Mouse (Mus musculus): ENCODE results near the gene Syne3. TPM values are rescaled to one million over a fixed set of nuclear protein-coding genes. Genes with fewer than 3 reads are reported as not detected.

The Syne3 gene
- 0.11 and 0.13 TPM in 2 replicates for polyA plus RNA-seq (2014; fragmentation: Nextera tagmentation; extraction: Ambion mirVana)

- peaks cover 5% of the 10 kb centered on the region; the same call in 1 of the 2 replicates for H3K4me1 ChIP-seq (replicated peaks; ENCODE audit: control insufficient read depth, insufficient read depth, low read length)
- H3K27ac ChIP-seq (ENCODE audit: low read depth, low read length): no peak within 1 kb of the TSS
- no peaks in the 10 kb centered on the region for H3K36me3 ChIP-seq (ENCODE audit: control insufficient read depth, insufficient read depth, low read length)
- DNase-seq (ENCODE audit: low spot score) (peak; percentile 49), ATAC-seq (ENCODE audit: low FRiP score) (peak; percentile 84)
- under 1% methylated on average over 56 of the region's 66 CpGs for WGBS
- H3K9ac ChIP-seq (ENCODE audit: low read depth, low read length): peak within 1 kb of the TSS; percentile 46
- peak within 1 kb of the TSS; percentile 97 for H3K4me2 ChIP-seq (replicated peaks; ENCODE audit: low read depth, low read length)
- no peaks in the 10 kb centered on the region for H3K9me3 ChIP-seq (ENCODE audit: control insufficient read depth, low read length)
- H3K27me3 ChIP-seq (ENCODE audit: control insufficient read depth, insufficient read depth, low read length): peaks cover 31% of the 10 kb centered on the region
- H3K4me3 ChIP-seq (ENCODE audit: low read depth, low read length): peak within 1 kb of the TSS; percentile 53
Measured at GRCm38 (mm10) chr12:105009370-105010212, at the start of gene Syne3. Syne3 (minus strand) TSS chr12:105009809.

- ATAC-seq (ENCODE audit: low FRiP score): no peak
- Histone ChIP-seq H3K4me2 (replicated peaks; ENCODE audit: low read depth, low read length) (no peak overlapping the region), H3K4me1 (replicated peaks; ENCODE audit: control insufficient read depth, insufficient read depth, low read length) (no peaks in the 10 kb centered on the region), H3K36me3 (ENCODE audit: control insufficient read depth, insufficient read depth, low read length) (no peaks in the 10 kb centered on the region), H3K27ac (ENCODE audit: low read depth, low read length) (no peak overlapping the region), H3K9ac (ENCODE audit: low read depth, low read length) (no peak overlapping the region), H3K4me3 (ENCODE audit: low read depth, low read length) (no peak overlapping the region), H3K9me3 (ENCODE audit: control insufficient read depth, low read length) (no peaks in the 10 kb centered on the region), H3K27me3 (ENCODE audit: control insufficient read depth, insufficient read depth, low read length) (no peaks in the 10 kb centered on the region)
- WGBS: 85% methylated on average over 6 of the region's 6 CpGs
- DNase-seq (ENCODE audit: low spot score): no peak
Measured at GRCm38 (mm10) chr12:105055308-105055707, 45.7 kb upstream of the Syne3 start.

- Histone ChIP-seq H3K9ac (ENCODE audit: low read depth, low read length) (no peak overlapping the region), H3K36me3 (ENCODE audit: control insufficient read depth, insufficient read depth, low read length) (no peaks in the 10 kb centered on the region), H3K4me3 (ENCODE audit: low read depth, low read length) (no peak overlapping the region), H3K27ac (ENCODE audit: low read depth, low read length) (no peak overlapping the region), H3K4me2 (replicated peaks; ENCODE audit: low read depth, low read length) (no peak overlapping the region), H3K4me1 (replicated peaks; ENCODE audit: control insufficient read depth, insufficient read depth, low read length) (no peaks in the 10 kb centered on the region), H3K27me3 (ENCODE audit: control insufficient read depth, insufficient read depth, low read length) (no peaks in the 10 kb centered on the region), H3K9me3 (ENCODE audit: control insufficient read depth, low read length) (no peaks in the 10 kb centered on the region)
- no peak for ATAC-seq (ENCODE audit: low FRiP score)
- 93% methylated on average over 15 of the region's 15 CpGs for WGBS
- no peak for DNase-seq (ENCODE audit: low spot score)
Measured at GRCm38 (mm10) chr12:105054041-105054440, 44.4 kb upstream of the Syne3 start.

GRCm38 (mm10) chr12:105050898-105051297 lies 41.3 kb upstream of the Syne3 start:
- Histone ChIP-seq H3K27me3 (ENCODE audit: control insufficient read depth, insufficient read depth, low read length) (no peaks in the 10 kb centered on the region), H3K36me3 (ENCODE audit: control insufficient read depth, insufficient read depth, low read length) (no peaks in the 10 kb centered on the region), H3K9me3 (ENCODE audit: control insufficient read depth, low read length) (no peaks in the 10 kb centered on the region), H3K4me1 (replicated peaks; ENCODE audit: control insufficient read depth, insufficient read depth, low read length) (no peaks in the 10 kb centered on the region), H3K27ac (ENCODE audit: low read depth, low read length) (no peak overlapping the region), H3K4me2 (replicated peaks; ENCODE audit: low read depth, low read length) (no peak overlapping the region), H3K9ac (ENCODE audit: low read depth, low read length) (no peak overlapping the region), H3K4me3 (ENCODE audit: low read depth, low read length) (no peak overlapping the region)
- ATAC-seq (ENCODE audit: low FRiP score) (no peak), DNase-seq (ENCODE audit: low spot score) (peak; percentile 79)
- WGBS: 23% methylated on average over 4 of the region's 4 CpGs

- ATAC-seq (ENCODE audit: low FRiP score): no peak
- H3K9me3 ChIP-seq (ENCODE audit: control insufficient read depth, low read length): no peaks in the 10 kb centered on the region
- no peak overlapping the region for H3K27ac ChIP-seq (ENCODE audit: low read depth, low read length)
- no peak overlapping the region for H3K4me2 ChIP-seq (replicated peaks; ENCODE audit: low read depth, low read length)
- no peak overlapping the region for H3K9ac ChIP-seq (ENCODE audit: low read depth, low read length)
- H3K4me1 ChIP-seq (replicated peaks; ENCODE audit: control insufficient read depth, insufficient read depth, low read length): no peaks in the 10 kb centered on the region
- DNase-seq (ENCODE audit: low spot score): no peak
- no peaks in the 10 kb centered on the region for H3K27me3 ChIP-seq (ENCODE audit: control insufficient read depth, insufficient read depth, low read length)
- no peaks in the 10 kb centered on the region for H3K36me3 ChIP-seq (ENCODE audit: control insufficient read depth, insufficient read depth, low read length)
- 80% methylated on average over 12 of the region's 12 CpGs for WGBS
- no peak overlapping the region for H3K4me3 ChIP-seq (ENCODE audit: low read depth, low read length)
Measured at GRCm38 (mm10) chr12:105049813-105050212, 40.2 kb upstream of the Syne3 start.

GRCm38 (mm10) chr12:105048301-105048863 lies 38.8 kb upstream of the Syne3 start:
- no peak overlapping the region for H3K4me2 ChIP-seq (replicated peaks; ENCODE audit: low read depth, low read length)
- H3K4me1 ChIP-seq (replicated peaks; ENCODE audit: control insufficient read depth, insufficient read depth, low read length): no peaks in the 10 kb centered on the region
- no peak overlapping the region for H3K4me3 ChIP-seq (ENCODE audit: low read depth, low read length)
- no peaks in the 10 kb centered on the region for H3K27me3 ChIP-seq (ENCODE audit: control insufficient read depth, insufficient read depth, low read length)
- no peak overlapping the region for H3K27ac ChIP-seq (ENCODE audit: low read depth, low read length)
- DNase-seq (ENCODE audit: low spot score): no peak
- no peaks in the 10 kb centered on the region for H3K9me3 ChIP-seq (ENCODE audit: control insufficient read depth, low read length)
- 68% methylated on average over 17 of the region's 17 CpGs for WGBS
- no peaks in the 10 kb centered on the region for H3K36me3 ChIP-seq (ENCODE audit: control insufficient read depth, insufficient read depth, low read length)
- no peak for ATAC-seq (ENCODE audit: low FRiP score)
- H3K9ac ChIP-seq (ENCODE audit: low read depth, low read length): no peak overlapping the region

GRCm38 (mm10) chr12:105044775-105045174 lies 35.2 kb upstream of the Syne3 start:
- Histone ChIP-seq H3K9ac (ENCODE audit: low read depth, low read length) (no peak overlapping the region), H3K4me1 (replicated peaks; ENCODE audit: control insufficient read depth, insufficient read depth, low read length) (no peaks in the 10 kb centered on the region), H3K4me2 (replicated peaks; ENCODE audit: low read depth, low read length) (no peak overlapping the region), H3K36me3 (ENCODE audit: control insufficient read depth, insufficient read depth, low read length) (0 out of 2 replicates have a peak, but pooled peaks cover 4% of the 10 kb centered on the region), H3K4me3 (ENCODE audit: low read depth, low read length) (no peak overlapping the region), H3K27me3 (ENCODE audit: control insufficient read depth, insufficient read depth, low read length) (no peaks in the 10 kb centered on the region), H3K9me3 (ENCODE audit: control insufficient read depth, low read length) (no peaks in the 10 kb centered on the region), H3K27ac (ENCODE audit: low read depth, low read length) (no peak overlapping the region)
- DNase-seq (ENCODE audit: low spot score) (no peak), ATAC-seq (ENCODE audit: low FRiP score) (no peak)
- 93% methylated on average over 9 of the region's 9 CpGs for WGBS

GRCm38 (mm10) chr12:105043081-105043480 lies 33.5 kb upstream of the Syne3 start:
- 0 out of 2 replicates have a peak, but pooled peaks cover 4% of the 10 kb centered on the region for H3K36me3 ChIP-seq (ENCODE audit: control insufficient read depth, insufficient read depth, low read length)
- H3K27me3 ChIP-seq (ENCODE audit: control insufficient read depth, insufficient read depth, low read length): no peaks in the 10 kb centered on the region
- H3K4me2 ChIP-seq (replicated peaks; ENCODE audit: low read depth, low read length): no peak overlapping the region
- WGBS: 91% methylated on average over 5 of the region's 5 CpGs
- DNase-seq (ENCODE audit: low spot score) (no peak), ATAC-seq (ENCODE audit: low FRiP score) (no peak)
- H3K4me3 ChIP-seq (ENCODE audit: low read depth, low read length): no peak overlapping the region
- H3K4me1 ChIP-seq (replicated peaks; ENCODE audit: control insufficient read depth, insufficient read depth, low read length): no peaks in the 10 kb centered on the region
- no peaks in the 10 kb centered on the region for H3K9me3 ChIP-seq (ENCODE audit: control insufficient read depth, low read length)
- H3K27ac ChIP-seq (ENCODE audit: low read depth, low read length): no peak overlapping the region
- no peak overlapping the region for H3K9ac ChIP-seq (ENCODE audit: low read depth, low read length)

GRCm38 (mm10) chr12:105040950-105041349 lies 31.3 kb upstream of the Syne3 start:
- 99% methylated on average over 7 of the region's 7 CpGs for WGBS

More at GRCm38 (mm10) chr12:105040950-105041349, 31.3 kb upstream of the Syne3 start:
- no peak for ATAC-seq (ENCODE audit: low FRiP score)
- no peaks in the 10 kb centered on the region for H3K27me3 ChIP-seq (ENCODE audit: control insufficient read depth, insufficient read depth, low read length)
- H3K36me3 ChIP-seq (ENCODE audit: control insufficient read depth, insufficient read depth, low read length): 0 out of 2 replicates have a peak, but pooled peaks cover 4% of the 10 kb centered on the region
- H3K4me2 ChIP-seq (replicated peaks; ENCODE audit: low read depth, low read length): no peak overlapping the region
- H3K9ac ChIP-seq (ENCODE audit: low read depth, low read length): no peak overlapping the region
- no peak overlapping the region for H3K27ac ChIP-seq (ENCODE audit: low read depth, low read length)
- no peak for DNase-seq (ENCODE audit: low spot score)
- no peak overlapping the region for H3K4me3 ChIP-seq (ENCODE audit: low read depth, low read length)
- H3K4me1 ChIP-seq (replicated peaks; ENCODE audit: control insufficient read depth, insufficient read depth, low read length): no peaks in the 10 kb centered on the region
- H3K9me3 ChIP-seq (ENCODE audit: control insufficient read depth, low read length): no peaks in the 10 kb centered on the region
